Mouse (Mus musculus) fat pad, adult 2 months (tissue): ENCODE data around the gene Opn4.

Source experiments
- DNase-seq: peaks from one replicate; pipeline ENCODE4 v3.0.0-alpha.2; 2011; ENCODE audit warnings: low read depth, low spot score; ENCODE audit errors: extremely low read depth

The Opn4 gene

DNA sequence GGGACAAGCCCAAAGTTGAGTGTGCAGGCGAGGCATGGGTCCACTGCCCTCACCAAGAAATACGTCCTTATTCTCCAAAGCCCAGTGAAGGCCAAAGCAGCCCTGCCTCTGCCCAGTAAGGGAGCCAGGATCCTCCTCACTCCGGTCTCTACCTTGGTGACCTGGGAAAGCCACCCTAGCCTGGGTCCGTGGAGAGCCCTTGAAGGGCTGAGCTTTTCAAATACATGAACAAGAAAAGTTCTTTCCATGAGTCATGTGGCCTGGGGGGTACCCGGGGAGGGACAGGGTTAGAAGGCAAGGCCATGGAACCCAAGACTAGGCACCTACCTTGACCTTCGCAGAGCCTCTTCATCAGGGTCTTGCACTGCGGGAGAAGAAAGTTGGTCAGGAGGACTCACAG is 33.4 kb downstream of the Opn4 start:
- DNase-seq: no peak

DNA sequence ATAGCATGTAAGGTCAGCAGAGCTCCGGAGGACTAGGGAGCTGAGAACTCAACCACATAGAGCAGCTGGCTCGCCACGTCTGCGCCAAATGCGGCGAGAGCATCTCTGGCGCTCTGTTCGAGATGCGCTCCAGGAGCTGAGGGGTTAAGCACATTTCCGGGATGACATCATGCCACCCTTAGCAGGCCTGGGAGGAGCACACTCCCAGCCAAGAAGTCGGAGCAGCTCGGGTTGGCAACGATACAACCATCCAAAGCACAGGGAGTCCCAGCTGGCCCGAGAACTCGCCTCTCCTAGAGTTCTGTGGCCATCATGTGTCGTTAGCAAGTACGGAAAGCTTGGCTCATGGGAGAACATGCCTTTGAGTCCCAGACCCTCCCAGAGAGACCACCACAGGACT is 34.2 kb downstream of the Opn4 start:
- DNase-seq: no peak

DNA sequence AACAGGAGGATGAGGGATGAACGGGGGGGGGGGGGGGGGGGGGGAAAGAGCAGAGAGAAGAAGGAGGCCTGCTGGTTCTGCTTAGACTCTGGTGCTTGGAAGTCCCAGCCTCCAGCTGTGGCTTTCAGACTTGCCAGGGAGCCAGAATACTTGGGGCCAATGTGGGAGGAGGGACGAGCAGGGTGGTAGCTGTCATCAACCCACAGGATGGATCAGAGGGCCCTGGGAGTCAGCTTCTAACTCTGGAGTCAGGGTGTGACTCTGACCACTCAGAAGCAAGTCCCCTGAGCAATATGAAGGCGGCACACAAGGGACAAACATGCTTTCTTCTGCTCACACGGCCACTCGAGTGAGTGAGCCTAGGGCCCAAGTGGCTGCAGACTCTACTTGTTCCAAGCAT is 35.3 kb downstream of the Opn4 start:
- no peak for DNase-seq

DNA sequence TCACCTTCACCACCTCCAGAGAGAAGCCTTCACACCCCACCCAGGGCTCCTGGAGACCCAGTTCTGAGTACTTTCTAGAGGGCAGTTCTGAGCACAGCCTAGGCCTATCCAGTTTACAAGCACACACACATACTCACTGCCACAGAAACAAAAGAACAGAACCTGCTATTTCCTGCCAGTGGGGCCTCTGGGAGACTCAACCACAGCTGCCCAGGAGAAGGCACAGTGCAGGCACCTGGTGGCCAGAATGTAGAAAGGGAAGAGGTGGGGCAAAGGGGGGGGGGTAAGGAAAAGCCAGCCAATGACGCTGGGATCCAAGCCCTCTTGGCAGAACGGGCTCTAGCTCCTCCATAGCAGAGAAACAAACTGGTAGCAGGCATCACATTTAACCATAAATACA is 37.5 kb downstream of the Opn4 start:
- no peak for DNase-seq

DNA sequence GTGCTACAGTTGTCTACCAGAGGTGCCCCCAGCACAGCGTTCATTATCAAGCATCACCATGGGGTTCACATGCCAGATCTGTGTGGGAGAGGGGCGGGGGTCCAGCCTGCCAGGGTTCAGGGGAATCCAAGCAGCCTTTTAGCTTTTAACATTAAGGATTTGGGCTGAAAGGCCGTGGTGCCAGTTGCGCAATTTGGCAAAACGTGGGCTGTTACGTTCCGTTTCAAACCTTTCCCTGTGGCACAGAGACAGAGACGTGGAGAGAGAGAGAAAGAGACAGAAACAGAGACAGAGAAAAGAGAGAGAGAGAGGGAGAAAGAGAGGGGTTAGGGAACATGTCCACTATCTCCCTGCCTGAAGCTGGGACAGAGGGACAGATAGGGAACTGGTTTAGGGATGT is 38.3 kb downstream of the Opn4 start:
- no peak for DNase-seq

DNA sequence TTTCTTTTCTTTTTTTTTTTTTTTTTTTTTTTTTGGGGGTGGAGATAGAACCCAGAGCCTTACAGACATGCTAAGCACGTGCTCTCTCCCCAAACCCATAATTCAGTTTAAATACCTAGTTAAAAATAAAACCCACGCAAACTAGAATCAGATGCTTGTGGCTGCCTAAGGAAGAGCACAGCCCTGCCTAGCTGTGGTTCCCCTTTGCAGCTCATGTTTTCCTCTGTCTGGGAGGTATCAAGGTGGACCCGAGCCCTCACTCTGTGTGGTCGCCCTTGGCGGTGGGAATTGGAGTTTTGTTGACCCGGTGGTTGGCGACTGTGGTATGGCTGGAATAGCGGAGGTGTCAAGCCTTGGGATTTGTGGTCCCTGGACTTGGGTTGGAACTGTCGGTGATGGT is 41.0 kb downstream of the Opn4 start:
- DNase-seq: no peak

DNA sequence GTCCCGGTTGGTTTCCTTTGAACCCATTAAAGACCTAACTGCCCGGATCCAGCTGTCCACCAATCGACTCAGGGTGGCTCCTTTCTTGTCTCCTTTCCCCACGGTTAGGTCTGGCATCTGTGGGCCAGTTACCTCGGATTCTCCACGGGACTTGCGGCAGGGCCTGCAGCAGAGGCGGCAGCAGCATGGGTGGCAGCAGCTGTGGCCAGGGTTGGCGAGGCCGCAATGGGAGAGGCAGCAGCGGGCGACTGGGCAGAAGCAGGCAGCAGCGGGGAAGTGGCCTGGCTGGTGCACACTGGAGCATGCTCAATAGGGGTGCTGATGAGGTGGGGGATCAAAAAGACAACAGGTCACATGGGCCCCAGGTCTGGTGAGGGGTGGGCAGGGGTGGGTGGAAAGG is 44.7 kb downstream of the Opn4 start:
- no peak for DNase-seq

DNA sequence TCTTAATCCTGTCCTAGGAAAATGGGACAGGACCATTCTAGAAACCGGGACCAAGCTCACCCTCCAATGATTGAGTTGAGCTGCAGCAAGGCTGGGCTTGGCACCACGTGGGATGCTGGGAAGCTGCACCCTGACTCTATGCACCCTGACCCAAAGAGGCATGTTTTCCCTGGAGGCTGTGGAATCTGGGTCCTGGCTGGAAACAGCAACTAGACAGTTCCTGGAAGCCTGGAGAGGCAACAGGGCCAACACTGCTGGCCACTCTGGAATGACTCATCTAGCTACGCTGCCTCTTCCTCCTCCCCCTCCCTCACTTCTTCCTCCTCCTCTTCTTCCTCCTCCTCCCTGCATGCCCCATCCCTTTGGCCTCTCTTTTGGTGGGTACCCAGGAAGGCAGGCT is 45.9 kb downstream of the Opn4 start:
- DNase-seq: no peak

DNA sequence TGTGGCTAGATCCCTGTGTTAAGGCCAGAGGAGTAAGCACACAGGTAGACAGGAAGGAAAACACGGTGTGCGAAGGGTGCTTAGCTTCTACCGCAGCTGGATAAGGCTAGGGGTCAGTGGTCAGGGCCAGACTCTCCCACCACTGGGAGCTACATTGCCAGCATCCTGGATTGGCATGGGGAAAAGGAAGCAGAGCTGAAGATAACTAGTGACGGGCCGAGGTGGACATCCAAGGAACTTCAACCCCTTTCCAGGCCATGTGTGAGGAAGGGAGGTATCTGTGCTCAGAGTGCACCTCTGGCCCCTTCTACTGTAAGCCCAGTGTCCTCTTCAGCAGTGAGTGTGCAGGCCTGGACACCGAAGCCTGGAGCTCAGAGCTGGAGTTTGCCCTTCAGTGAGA is 46.5 kb downstream of the Opn4 start:
- DNase-seq: no peak

DNA sequence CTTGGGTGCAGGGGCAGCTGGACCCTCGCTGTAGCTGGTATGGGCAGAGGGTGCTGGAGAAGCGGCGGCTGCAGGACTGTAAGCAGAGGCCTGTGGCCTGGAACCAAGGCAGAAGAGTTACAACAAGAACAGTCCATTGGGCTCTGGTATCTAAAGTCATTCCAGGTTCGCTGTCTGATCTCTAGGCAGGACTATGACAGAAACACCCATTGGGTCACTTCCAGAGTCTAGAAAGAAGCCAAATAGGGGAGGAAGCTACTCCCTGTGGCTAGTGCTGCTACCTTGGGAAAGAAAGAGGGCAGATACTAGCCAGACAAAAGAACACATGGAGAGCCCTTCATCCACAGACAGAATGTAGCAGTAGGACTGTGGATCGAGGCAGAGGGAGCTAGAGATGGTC is 47.7 kb downstream of the Opn4 start:
- no peak for DNase-seq

DNA sequence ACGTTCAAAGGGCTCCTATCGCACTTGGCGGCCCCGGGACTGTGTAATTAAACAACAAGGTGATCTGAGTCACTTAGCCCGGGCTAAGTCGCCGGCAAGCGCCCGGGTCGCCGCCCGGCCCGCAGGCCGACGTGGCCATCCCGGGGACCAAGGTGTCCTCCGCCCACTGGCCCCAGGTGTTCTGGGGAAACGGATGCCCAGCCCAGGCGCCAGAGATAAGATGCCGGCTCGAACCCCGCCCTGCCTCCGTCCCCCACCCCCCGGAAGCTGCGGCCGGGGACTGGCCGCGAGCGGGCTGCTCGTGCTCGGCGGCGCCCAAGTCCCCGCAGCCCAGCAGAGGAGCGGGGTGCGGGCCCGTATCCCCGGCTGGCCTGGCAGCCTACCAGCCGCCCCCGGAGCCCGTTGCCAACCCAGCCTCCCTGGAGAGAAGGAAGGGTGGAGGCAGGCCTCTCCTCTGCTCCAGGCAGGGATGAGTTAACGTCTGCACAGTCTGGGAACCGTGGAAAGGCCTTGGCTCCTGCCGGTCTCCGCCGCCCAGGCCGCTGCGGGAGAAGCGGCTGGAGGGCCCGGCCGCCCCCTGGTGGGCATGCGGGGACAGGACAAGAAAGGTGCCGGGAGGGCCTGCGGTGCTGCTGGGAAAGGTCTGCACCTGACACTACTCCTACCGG is 50.8 kb downstream of the Opn4 start:
- no peak for DNase-seq

DNA sequence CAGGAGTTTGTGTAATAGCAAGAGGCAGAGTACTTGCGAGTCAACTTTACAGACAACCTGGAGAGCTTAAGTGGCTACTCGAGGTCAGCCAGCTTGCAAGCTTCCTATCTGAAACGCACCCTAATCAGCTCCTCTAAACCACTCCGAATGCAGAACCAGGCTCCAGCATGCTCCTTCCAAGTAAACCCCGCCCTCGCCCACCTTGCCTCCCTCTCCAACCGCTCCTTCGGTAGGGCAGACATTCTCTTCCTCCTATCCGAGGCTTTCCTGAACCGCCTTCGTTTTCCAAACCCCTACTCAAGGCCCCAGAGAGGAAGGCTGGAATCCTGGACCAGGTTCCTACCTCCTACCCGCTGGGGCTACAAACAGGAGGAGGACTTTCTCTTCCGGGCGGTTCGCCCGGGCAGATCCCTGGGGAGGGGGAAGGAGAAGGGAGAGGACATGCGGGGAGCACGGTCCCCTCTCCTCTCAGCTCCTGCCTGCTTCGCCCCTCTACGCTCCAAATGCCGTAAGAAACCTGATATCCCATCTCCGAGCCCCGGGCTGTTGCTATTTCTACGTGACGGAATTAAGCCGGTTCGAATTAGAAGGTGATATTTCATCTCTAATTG is 51.4 kb downstream of the Opn4 start:
- no peak for DNase-seq

DNA sequence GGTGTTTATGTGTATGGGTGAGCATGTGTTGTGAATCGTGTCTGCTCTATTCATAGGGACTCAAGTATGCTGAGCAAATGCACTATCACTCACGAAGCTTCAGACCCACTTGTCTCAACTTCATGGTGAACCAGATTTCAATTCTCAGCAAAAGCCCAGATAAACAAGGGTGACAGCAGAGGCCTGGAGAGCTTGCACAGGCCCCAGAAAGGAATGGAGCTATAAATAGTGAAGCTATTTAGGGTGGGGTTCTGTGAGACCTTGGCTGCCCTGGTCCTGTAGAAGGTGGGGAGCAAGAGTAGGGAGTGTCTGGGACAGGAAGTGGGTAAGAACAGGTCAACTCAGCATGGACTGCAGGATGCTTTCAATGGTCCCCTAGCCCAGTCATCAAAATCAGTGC is 55.4 kb downstream of the Opn4 start:
- no peak for DNase-seq

DNA sequence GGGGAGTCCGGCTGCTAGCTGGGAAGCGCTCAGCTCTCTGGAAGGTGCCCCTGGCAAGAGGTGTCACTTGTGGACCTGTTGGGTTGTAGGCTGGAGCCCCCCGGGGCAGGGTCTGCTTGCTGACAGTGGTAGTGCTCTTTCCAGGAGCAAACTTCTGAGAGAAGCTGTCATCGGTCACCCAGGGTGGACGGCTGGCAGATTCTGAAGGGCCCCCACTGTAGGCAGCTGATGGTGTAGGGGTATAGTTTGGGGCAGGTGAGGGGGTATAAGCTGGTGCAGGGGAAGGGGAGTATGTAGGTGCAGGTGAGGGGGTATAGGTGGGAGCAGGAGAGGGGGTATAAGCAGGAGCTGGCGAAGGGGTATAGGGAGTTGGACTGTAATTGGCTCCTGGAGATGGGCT is 55.9 kb downstream of the Opn4 start:
- DNase-seq: no peak

DNA sequence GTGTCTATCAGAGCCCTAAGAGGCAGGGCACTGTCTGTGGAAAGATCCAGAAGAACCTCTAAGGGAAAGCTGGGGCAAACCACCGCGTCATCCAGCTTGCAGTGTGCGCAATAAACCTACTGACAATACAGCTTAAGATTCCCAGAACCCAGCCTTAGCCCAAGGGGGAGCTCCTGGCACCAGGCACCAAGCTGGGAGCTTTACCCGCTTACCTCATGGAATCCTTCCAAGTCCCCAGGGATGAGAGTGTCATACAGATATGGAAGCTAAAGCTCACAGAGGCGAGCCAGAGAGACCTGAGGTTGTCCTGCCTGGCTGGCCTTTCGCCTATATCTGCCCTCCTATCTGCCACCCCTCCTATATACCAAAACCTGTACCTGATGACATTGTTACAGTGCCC is 56.3 kb downstream of the Opn4 start:
- DNase-seq: no peak

DNA sequence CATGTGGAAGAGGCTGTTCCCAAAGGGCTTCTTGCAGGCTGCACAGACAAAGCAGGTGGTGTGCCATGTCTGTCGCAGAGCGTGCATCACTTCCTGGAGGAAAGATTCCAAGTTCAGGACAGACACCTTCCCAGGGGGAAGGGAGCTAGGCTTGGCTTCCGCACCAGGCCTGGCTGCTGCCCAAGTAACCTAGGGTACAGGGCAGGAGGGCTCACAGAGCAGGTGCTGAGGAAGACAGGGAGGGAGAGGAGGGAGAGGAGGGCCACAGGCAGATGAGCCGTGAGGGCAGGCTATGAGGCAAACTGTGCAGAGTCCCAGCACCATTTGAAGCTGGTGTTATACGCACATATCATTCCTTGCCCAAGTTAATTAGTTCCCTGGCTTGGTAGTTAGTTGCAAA is 58.0 kb downstream of the Opn4 start:
- no peak for DNase-seq

DNA sequence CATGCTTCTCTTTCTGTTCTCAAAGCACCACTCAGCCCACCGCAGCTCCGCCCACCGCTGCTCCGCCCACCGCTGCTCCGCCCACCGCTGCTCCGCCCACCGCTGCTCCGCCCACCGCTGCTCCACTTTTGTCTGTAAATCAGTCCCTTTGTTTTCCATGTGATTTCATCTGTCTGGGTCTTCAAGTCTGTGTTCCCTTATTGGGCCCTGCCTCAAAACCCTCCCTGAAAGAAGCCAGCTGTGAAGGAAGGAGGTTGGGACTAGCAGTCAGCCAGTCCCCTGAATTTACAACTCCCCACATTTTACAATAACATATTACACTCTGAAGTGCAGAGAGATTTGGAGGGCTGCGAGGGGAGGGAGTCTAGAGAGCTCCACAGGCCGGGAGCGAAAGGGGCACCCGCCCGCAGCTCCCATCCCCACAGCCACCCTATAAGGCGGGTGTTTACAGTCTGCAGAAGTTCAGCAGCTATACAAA is 59.2 kb downstream of the Opn4 start:
- DNase-seq: no peak
